Mouse (Mus musculus) stomach, postnatal 0 days (tissue): Measurements from ENCODE around the gene Mical1. TPM values are rescaled to one million over a fixed set of nuclear protein-coding genes. Genes with fewer than 3 reads are reported as not detected.

ENCODE experiments used
- ATAC-seq: fragments of 200-750 bp; cut with Nextera tagmentation; 2 replicates; pipeline ENCODE4 v1.8.0; 2017; ENCODE audit not compliant: low FRiP score, low TSS enrichment
- DNase-seq: peaks from one replicate; pipeline ENCODE4 v3.0.0-alpha.2; 2016; ENCODE audit warnings: low spot score
- H3K27ac ChIP-seq: fragments of 300-500 bp; sonication (generic); replicated peaks from 2 replicates; pipeline ENCODE4 v1.5.1; 2014; ENCODE audit warnings: mild to moderate bottlenecking, control low read depth
- H3K27me3 ChIP-seq: fragments of 300-500 bp; sonication (generic); 2 replicates; pipeline ENCODE4 v1.6.1; 2014; ENCODE audit warnings: low read length; ENCODE audit not compliant: control insufficient read depth, insufficient read depth
- H3K36me3 ChIP-seq: fragments of 300-500 bp; sonication (generic); 2 replicates; pipeline ENCODE4 v1.6.1; 2014; ENCODE audit warnings: low read length, mixed read lengths; ENCODE audit not compliant: control insufficient read depth, insufficient read depth
- H3K4me1 ChIP-seq: fragments of 300-500 bp; sonication (generic); replicated peaks from 2 replicates; pipeline ENCODE4 v1.6.1; 2014; ENCODE audit warnings: antibody characterized with exemption; ENCODE audit not compliant: control insufficient read depth, insufficient read depth
- H3K4me2 ChIP-seq: fragments of 300-500 bp; sonication (generic); replicated peaks from 2 replicates; pipeline ENCODE4 v1.6.1; 2014; ENCODE audit warnings: low read depth, mild to moderate bottlenecking, control low read depth, moderate library complexity
- H3K4me3 ChIP-seq: fragments of 300-500 bp; sonication (generic); 2 replicates; pipeline ENCODE4 v1.5.1; 2014; ENCODE audit warnings: low read depth, low read length, control low read depth
- H3K9ac ChIP-seq: fragments of 300-500 bp; sonication (generic); 2 replicates; pipeline ENCODE4 v1.6.1; 2014; ENCODE audit warnings: mild to moderate bottlenecking, low read length, control low read depth, mixed read lengths
- H3K9me3 ChIP-seq: fragments of 300-500 bp; sonication (generic); 2 replicates; pipeline ENCODE4 v1.6.1; 2016; ENCODE audit warnings: low read length; ENCODE audit not compliant: control insufficient read depth
- CTCF ChIP-seq: IDR thresholded peaks from 2 replicates; pipeline ENCODE4 v1.5.1; 2016; ENCODE audit warnings: antibody characterized with exemption, low read depth, mild to moderate bottlenecking, moderate library complexity
- EP300 ChIP-seq: optimal IDR thresholded peaks from 2 replicates; pipeline ENCODE3; 2016; ENCODE audit warnings: antibody characterized with exemption
- WGBS: fragments of 180-500 bp; shearing (Covaris S2); extraction: QIAGEN DNeasy Blood & Tissue Kit; methylation state at CpG from one replicate; pipeline ENCODE4 v1.1.7; 2014; 5-methylcytosine and 5-hydroxymethylcytosine counted together
- polyA plus RNA-seq: library from polyadenylated mRNA; unstranded; fragments of >200 nt; fragmentation: Nextera tagmentation; extraction: Ambion mirVana; gene quantifications from 2 replicates; pipeline ENCODE4 v1.2.1, GENCODE M21; 2015

Mical1 gene
- polyA plus RNA-seq, 1 experiment from 2014 or later: 23.0 TPM

DNA sequence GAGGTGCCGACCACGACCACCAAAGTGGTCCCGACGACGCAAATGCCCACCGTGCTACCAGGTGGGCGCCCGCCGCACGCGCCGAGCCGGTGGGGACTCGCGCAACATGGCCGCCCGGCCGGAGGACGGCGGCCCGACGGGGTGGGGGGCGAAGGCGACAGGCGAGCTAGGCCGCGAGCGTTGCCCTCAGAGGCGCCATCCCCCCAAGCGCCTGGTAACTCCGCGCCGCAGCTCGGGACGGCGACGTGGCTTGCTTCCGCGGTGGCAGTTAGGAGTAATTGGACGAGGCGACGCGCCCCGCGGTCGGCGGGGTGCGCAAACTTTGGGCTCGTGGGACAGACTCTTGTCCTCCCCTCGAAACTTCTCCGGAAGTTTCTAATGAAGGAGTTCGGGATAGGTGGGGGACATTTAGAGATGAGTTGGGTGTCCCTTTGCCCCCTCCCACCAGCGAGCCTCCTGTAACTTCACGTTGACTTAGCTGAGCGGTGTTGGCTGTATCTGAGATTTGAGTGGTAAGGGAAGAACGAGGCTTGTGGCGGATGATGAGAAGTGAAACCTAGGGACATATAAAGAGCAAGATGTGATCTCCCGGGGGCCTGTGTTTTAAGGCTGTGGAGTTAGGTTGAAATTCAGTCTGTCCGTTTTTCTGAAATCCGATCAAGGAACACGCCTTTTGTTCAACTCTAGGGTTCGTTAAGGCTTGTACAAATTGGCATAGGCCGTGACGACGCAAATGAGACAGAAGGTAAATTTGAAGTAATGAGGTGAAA lies 43.7 kb downstream of the Mical1 start:
- Histone ChIP-seq H3K27me3 (no peaks in the 10 kb centered on the region), H3K4me2 (peak overlapping the region; percentile 65), H3K9ac (peak overlapping the region; percentile 96), H3K36me3 (no peaks in the 10 kb centered on the region), H3K4me1 (no peaks in the 10 kb centered on the region), H3K9me3 (no peaks in the 10 kb centered on the region), H3K4me3 (peak overlapping the region; percentile 92), H3K27ac (peak overlapping the region; percentile 98)
- ATAC-seq (peak; percentile 53), DNase-seq (peak; percentile 71)
- under 1% methylated on average over 55 of the region's 65 CpGs for WGBS
- TF ChIP-seq CTCF: no peak
- no peak for TF ChIP-seq EP300

DNA sequence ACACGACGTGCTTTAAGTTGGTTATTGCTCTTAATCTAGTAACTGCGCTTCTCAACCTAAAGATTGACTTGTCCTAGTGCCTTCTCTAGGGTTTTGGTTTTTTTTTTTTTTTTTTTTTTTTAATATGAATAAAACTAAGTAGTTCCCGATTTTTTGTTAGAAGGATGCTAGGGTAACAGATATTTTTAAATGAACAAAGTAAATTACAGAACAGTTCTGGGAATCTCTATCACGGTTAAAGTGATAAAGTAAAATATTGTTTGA lies 44.2 kb downstream of the Mical1 start:
- ATAC-seq (no peak), DNase-seq (no peak)
- TF ChIP-seq CTCF: no peak
- Histone ChIP-seq H3K27me3 (no peaks in the 10 kb centered on the region), H3K9ac (peak overlapping the region; percentile 96), H3K4me2 (peak overlapping the region; percentile 65), H3K4me3 (peak overlapping the region; percentile 92), H3K36me3 (0 out of 2 replicates have a peak, but pooled peaks cover 2% of the 10 kb centered on the region), H3K27ac (peak overlapping the region; percentile 98; the same call in 1 of the 2 replicates), H3K9me3 (no peaks in the 10 kb centered on the region), H3K4me1 (no peaks in the 10 kb centered on the region)
- WGBS: 2% methylated on average over 5 of the region's 5 CpGs

DNA sequence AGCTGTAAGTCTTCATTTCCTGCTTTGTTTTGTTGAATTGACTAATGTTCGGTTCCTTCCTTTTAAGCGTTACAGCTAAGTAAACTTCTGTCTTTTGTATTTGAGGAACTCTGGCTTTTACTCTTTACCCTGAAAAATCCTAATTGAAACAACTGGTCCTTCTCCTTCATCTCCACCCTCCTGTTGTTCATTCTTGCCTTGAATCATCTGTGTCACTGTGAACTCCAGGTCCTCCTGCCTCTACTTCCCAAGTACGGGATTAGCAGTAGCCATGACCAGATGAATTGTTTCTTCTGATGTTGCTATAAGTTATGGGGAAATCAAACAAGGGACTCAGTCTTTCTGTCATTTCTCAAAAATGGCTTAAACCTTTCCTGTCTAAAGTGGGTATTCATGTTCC lies 47.3 kb downstream of the Mical1 start:
- no peaks in the 10 kb centered on the region for H3K9me3 ChIP-seq
- no peak for ATAC-seq
- H3K4me3 ChIP-seq: no peak overlapping the region
- H3K36me3 ChIP-seq: peaks cover 7% of the 10 kb centered on the region; the same call in 1 of the 2 replicates
- TF ChIP-seq CTCF: no peak
- no peak for TF ChIP-seq EP300
- H3K27ac ChIP-seq: no peak overlapping the region
- H3K27me3 ChIP-seq: no peaks in the 10 kb centered on the region
- H3K9ac ChIP-seq: no peak overlapping the region
- no peaks in the 10 kb centered on the region for H3K4me1 ChIP-seq
- WGBS: 27% methylated on average over 3 of the region's 3 CpGs
- no peak overlapping the region for H3K4me2 ChIP-seq
- no peak for DNase-seq

DNA sequence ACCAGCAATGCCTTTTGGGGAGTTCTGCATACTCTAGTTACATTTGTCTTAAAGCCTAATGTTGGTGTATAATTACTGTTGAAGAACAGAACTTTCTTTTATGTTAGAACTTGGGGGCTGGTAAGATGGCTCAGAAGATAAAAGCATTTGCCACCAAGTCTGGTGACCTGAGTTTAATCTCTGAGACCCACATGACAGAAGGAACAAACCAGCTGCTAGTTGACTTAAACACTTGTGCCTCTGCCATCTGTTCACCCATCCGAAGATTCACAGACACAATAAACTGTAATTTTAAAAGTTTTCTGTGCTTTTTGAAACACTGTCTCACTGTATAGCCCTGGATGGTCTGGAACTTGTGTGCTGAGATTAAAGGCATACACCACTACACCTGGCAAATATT lies 49.6 kb downstream of the Mical1 start:
- no peak overlapping the region for H3K27ac ChIP-seq
- H3K9ac ChIP-seq: no peak overlapping the region
- WGBS: 69% methylated on average over 1 of the region's 1 CpGs
- peaks cover 15% of the 10 kb centered on the region for H3K36me3 ChIP-seq
- H3K9me3 ChIP-seq: no peaks in the 10 kb centered on the region
- DNase-seq (no peak), ATAC-seq (no peak)
- no peak overlapping the region for H3K4me3 ChIP-seq
- H3K27me3 ChIP-seq: no peaks in the 10 kb centered on the region
- H3K4me1 ChIP-seq: no peaks in the 10 kb centered on the region
- no peak overlapping the region for H3K4me2 ChIP-seq
- TF ChIP-seq CTCF: no peak
- no peak for TF ChIP-seq EP300

DNA sequence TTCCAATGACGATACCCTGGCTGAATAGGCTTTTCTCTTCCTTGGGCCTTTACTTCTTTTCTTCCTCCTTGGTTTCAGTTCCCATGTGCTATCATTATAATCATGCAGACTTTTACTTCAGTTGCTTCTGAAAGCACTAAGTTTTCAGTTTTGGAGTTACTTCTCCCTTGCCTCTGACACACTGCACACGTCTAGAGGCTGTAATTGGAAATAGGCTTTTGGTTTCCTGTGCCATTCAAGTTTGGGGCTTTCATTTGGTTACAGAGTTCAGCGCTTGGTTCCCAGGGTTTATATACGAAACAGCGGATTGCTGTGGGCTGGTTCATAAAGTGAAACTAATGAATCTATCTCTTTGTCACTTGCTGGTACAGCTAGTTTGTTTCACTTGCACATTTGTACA lies 53.9 kb downstream of the Mical1 start:
- Histone ChIP-seq H3K9me3 (no peaks in the 10 kb centered on the region), H3K27me3 (no peaks in the 10 kb centered on the region), H3K4me1 (no peaks in the 10 kb centered on the region), H3K4me3 (no peak overlapping the region), H3K4me2 (no peak overlapping the region), H3K27ac (no peak overlapping the region), H3K9ac (no peak overlapping the region), H3K36me3 (peaks cover 20% of the 10 kb centered on the region)
- DNase-seq: no peak
- ATAC-seq: no peak
- 84% methylated on average over 5 of the region's 5 CpGs for WGBS
- TF ChIP-seq EP300 (no peak), CTCF (no peak)

DNA sequence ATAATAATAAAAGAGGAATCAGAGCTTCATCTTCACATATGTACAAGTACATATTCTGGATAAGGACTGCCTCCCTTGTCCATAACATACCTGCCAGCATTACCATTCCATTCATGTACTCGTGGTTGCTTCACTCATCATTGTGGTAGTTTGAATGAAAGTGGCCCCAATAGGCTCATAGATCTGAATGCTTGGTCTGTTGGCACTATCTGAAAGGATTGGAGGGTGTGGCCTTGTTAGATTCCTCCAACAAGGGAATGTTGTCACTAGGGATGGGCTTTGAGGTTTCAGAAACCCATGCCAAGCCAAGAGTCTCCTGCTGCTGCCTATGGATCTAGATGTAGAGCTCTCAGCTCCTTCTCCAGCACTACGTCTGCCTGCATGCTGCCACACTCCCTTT lies 59.9 kb downstream of the Mical1 start:
- peaks cover 9% of the 10 kb centered on the region for H3K36me3 ChIP-seq
- no peaks in the 10 kb centered on the region for H3K9me3 ChIP-seq

More for the DNA sequence above, 59.9 kb downstream of the Mical1 start:
- Histone ChIP-seq H3K27ac (no peak overlapping the region), H3K4me1 (no peaks in the 10 kb centered on the region), H3K4me3 (no peak overlapping the region), H3K4me2 (no peak overlapping the region), H3K9ac (no peak overlapping the region), H3K27me3 (no peaks in the 10 kb centered on the region)
- no peak for DNase-seq
- TF ChIP-seq CTCF (no peak), EP300 (no peak)
- ATAC-seq: no peak
- WGBS: 83% methylated on average over 2 of the region's 2 CpGs

Other genes with a start within 250 kb of the Mical1 start
- gene Fig4, start 173.1 kb upstream of the Mical1 start, polyA plus RNA-seq: 10.1 and 11.4 TPM in 2 replicates
- 0.01 TPM in 1 of 2 replicates, not detected in the other for gene Ak9, start 172.3 kb upstream of the Mical1 start, polyA plus RNA-seq
- 8.6 and 9.8 TPM in 2 replicates for gene Zbtb24, start 25.9 kb upstream of the Mical1 start, polyA plus RNA-seq
- gene Smpd2, start 14.1 kb downstream of the Mical1 start, polyA plus RNA-seq: 51.5 and 52.9 TPM in 2 replicates
- gene Ppil6, start 14.1 kb downstream of the Mical1 start, polyA plus RNA-seq: 2.4 and 2.5 TPM in 2 replicates
- gene Cd164, start 43.1 kb downstream of the Mical1 start, polyA plus RNA-seq: 112 and 116 TPM in 2 replicates
- gene Ccdc162, start 240.3 kb downstream of the Mical1 start, polyA plus RNA-seq: 0.69 TPM in 2 replicates